Mouse (Mus musculus) forebrain, embryonic 15.5 days (tissue): ENCODE results near the gene Hist1h2bb. TPM values are rescaled to one million over a fixed set of nuclear protein-coding genes. Genes with fewer than 3 reads are reported as not detected.
"Not testable (repeated sequence)": the region's sequence is repeated elsewhere in the genome, so short reads cannot be mapped to it uniquely, and the experiment has no call there.

ENCODE experiments used
- ATAC-seq: fragments of 200-750 bp; cut with Nextera tagmentation; replicated peaks from 2 replicates; pipeline ENCODE4 v1.8.0; 2017; ENCODE audit warnings: mild to moderate bottlenecking, moderate TSS enrichment, moderate library complexity
- H3K27ac ChIP-seq: fragments of 300-500 bp; sonication (generic); replicated peaks from 2 replicates; pipeline ENCODE4 v1.5.1; 2015; ENCODE audit warnings: mild to moderate bottlenecking, inconsistent platforms
- H3K27me3 ChIP-seq: fragments of 300-500 bp; sonication (generic); 2 replicates; pipeline ENCODE4 v1.6.1; 2015; ENCODE audit warnings: inconsistent platforms
- H3K36me3 ChIP-seq: fragments of 300-500 bp; sonication (generic); 2 replicates; pipeline ENCODE4 v1.6.1; 2015; ENCODE audit warnings: mild to moderate bottlenecking, inconsistent platforms
- H3K4me1 ChIP-seq: fragments of 300-500 bp; sonication (generic); 2 replicates; pipeline ENCODE4 v1.6.1; 2015; ENCODE audit warnings: inconsistent platforms
- H3K4me2 ChIP-seq: fragments of 300-500 bp; sonication (generic); replicated peaks from 2 replicates; pipeline ENCODE4 v1.6.1; 2015; ENCODE audit warnings: mild to moderate bottlenecking, inconsistent platforms
- H3K4me3 ChIP-seq: fragments of 300-500 bp; sonication (generic); 2 replicates; pipeline ENCODE4 v1.5.1; 2015; ENCODE audit warnings: mild to moderate bottlenecking, inconsistent platforms
- H3K9ac ChIP-seq: fragments of 300-500 bp; sonication (generic); replicated peaks from 2 replicates; pipeline ENCODE4 v1.6.1; 2015; ENCODE audit warnings: mild to moderate bottlenecking, inconsistent platforms
- H3K9me3 ChIP-seq: fragments of 300-500 bp; sonication (generic); 2 replicates; pipeline ENCODE4 v1.6.1; 2016; ENCODE audit warnings: inconsistent platforms
- WGBS: fragments of 180-500 bp; shearing (Covaris S2); methylation state at CpG from one replicate; pipeline ENCODE4 v1.1.7; 2015; ENCODE audit warnings: mixed read lengths; 5-methylcytosine and 5-hydroxymethylcytosine counted together
- polyA plus RNA-seq: library from polyadenylated mRNA; unstranded; fragments of >200 nt; fragmentation: Nextera tagmentation; extraction: Ambion mirVana; gene quantifications from 2 replicates; pipeline ENCODE4 v1.2.1, GENCODE M21; 2015

Hist1h2bb gene
- polyA plus RNA-seq, 1 experiment from 2014 or later, result 2.0 TPM

- no peak for ATAC-seq
- no peaks in the 10 kb centered on the region for H3K27me3 ChIP-seq
- 2% methylated on average over 17 of the region's 36 CpGs for WGBS
- H3K4me3 ChIP-seq, result peak overlapping the region; percentile 51
- no peaks in the 10 kb centered on the region for H3K36me3 ChIP-seq
- peak overlapping the region; percentile 80 for H3K4me2 ChIP-seq
- peak overlapping the region; percentile 67 for H3K27ac ChIP-seq
- peaks cover 39% of the 10 kb centered on the region for H3K4me1 ChIP-seq
- H3K9ac ChIP-seq, result 0 out of 2 replicates have a peak overlapping the region, but pooled peaks have one; percentile 24
- no peaks in the 10 kb centered on the region for H3K9me3 ChIP-seq
Measured at GRCm38 (mm10) chr13:23744421-23745380, 1.8 kb upstream of the Hist1h2bb start.

- peak; percentile 76 for ATAC-seq
- 1% methylated on average over 28 of the region's 28 CpGs for WGBS
- H3K9ac ChIP-seq, result peak within 1 kb of the TSS; percentile 60
- H3K4me3 ChIP-seq, result peak within 1 kb of the TSS; percentile 51
- H3K27ac ChIP-seq, result peak within 1 kb of the TSS; percentile 99
- no peaks in the 10 kb centered on the region for H3K9me3 ChIP-seq
- no peaks in the 10 kb centered on the region for H3K36me3 ChIP-seq
- H3K27me3 ChIP-seq, result no peaks in the 10 kb centered on the region
- peaks cover 33% of the 10 kb centered on the region for H3K4me1 ChIP-seq
- H3K4me2 ChIP-seq, result peak within 1 kb of the TSS; percentile 80
Measured at GRCm38 (mm10) chr13:23745381-23746161, 963 bp upstream of the Hist1h2bb start, which contains the start of gene Hist1h3c. Gene Hist1h3c, minus strand, starts transcription at chr13:23745602.

- WGBS, result 1% methylated on average over 13 of the region's 13 CpGs
- H3K9me3 ChIP-seq, result no peaks in the 10 kb centered on the region
- no peaks in the 10 kb centered on the region for H3K27me3 ChIP-seq
- peaks cover 34% of the 10 kb centered on the region for H3K4me1 ChIP-seq
- peak overlapping the region; percentile 47 for H3K9ac ChIP-seq
- peak overlapping the region; percentile 51 for H3K4me3 ChIP-seq
- H3K36me3 ChIP-seq, result no peaks in the 10 kb centered on the region
- H3K27ac ChIP-seq, result peak overlapping the region; percentile 99
- peak overlapping the region; percentile 80 for H3K4me2 ChIP-seq
- ATAC-seq, result peak; percentile 13
Measured at GRCm38 (mm10) chr13:23747081-23747891, 752 bp downstream of the Hist1h2bb start.

- Histone ChIP-seq H3K4me3 (no peak overlapping the region), H3K4me2 (peak overlapping the region; percentile 80; the same call in 1 of the 2 replicates), H3K27me3 (no peaks in the 10 kb centered on the region), H3K27ac (peak overlapping the region; percentile 99), H3K4me1 (peaks cover 38% of the 10 kb centered on the region), H3K9ac (no peak overlapping the region), H3K36me3 (no peaks in the 10 kb centered on the region), H3K9me3 (no peaks in the 10 kb centered on the region)
- ATAC-seq, result no peak
- 5% methylated on average over 4 of the region's 4 CpGs for WGBS
Measured at GRCm38 (mm10) chr13:23747892-23748288, 1.4 kb downstream of the Hist1h2bb start.

- H3K4me2 ChIP-seq, result no peak overlapping the region
Measured at GRCm38 (mm10) chr13:23749563-23750121, 3.1 kb downstream of the Hist1h2bb start.

GRCm38 (mm10) chr13:23750839-23751477 lies 4.4 kb downstream of the Hist1h2bb start, which contains the start of gene Hist1h2ab:
Gene Hist1h2ab, plus strand, starts transcription at chr13:23751126.
- H3K9ac ChIP-seq, result peak within 1 kb of the TSS; percentile 52

More at GRCm38 (mm10) chr13:23749563-23750121, 3.1 kb downstream of the Hist1h2bb start:
- Histone ChIP-seq H3K9me3 (no peaks in the 10 kb centered on the region), H3K9ac (no peak overlapping the region), H3K27me3 (no peaks in the 10 kb centered on the region), H3K36me3 (no peaks in the 10 kb centered on the region), H3K4me1 (peaks cover 35% of the 10 kb centered on the region), H3K4me3 (no peak overlapping the region), H3K27ac (peak overlapping the region; percentile 82)
- 91% methylated on average over 5 of the region's 5 CpGs for WGBS
- ATAC-seq, result no peak

GRCm38 (mm10) chr13:23751478-23751956 lies 5.0 kb downstream of the Hist1h2bb start:
- WGBS, result under 1% methylated on average over 11 of the region's 11 CpGs
- no peak for ATAC-seq
- Histone ChIP-seq H3K27ac (peak overlapping the region; percentile 97), H3K4me1 (peaks cover 33% of the 10 kb centered on the region), H3K9ac (peak overlapping the region; percentile 52), H3K4me2 (peak overlapping the region; percentile 77), H3K36me3 (no peaks in the 10 kb centered on the region), H3K9me3 (no peaks in the 10 kb centered on the region), H3K4me3 (peak overlapping the region; percentile 51), H3K27me3 (no peaks in the 10 kb centered on the region)

More at GRCm38 (mm10) chr13:23750839-23751477, 4.4 kb downstream of the Hist1h2bb start, which contains the start of gene Hist1h2ab:
- peak within 1 kb of the TSS; percentile 77 for H3K4me2 ChIP-seq
- not testable (repeated sequence) for H3K27me3 ChIP-seq, H3K9me3 ChIP-seq, H3K36me3 ChIP-seq
- H3K4me3 ChIP-seq, result peak within 1 kb of the TSS; percentile 51
- under 1% methylated on average over 34 of the region's 47 CpGs for WGBS
- H3K4me1 ChIP-seq, result peaks cover 33% of the 10 kb centered on the region
- peak within 1 kb of the TSS; percentile 97 for H3K27ac ChIP-seq
- ATAC-seq, result peak; percentile 62

DNA sequence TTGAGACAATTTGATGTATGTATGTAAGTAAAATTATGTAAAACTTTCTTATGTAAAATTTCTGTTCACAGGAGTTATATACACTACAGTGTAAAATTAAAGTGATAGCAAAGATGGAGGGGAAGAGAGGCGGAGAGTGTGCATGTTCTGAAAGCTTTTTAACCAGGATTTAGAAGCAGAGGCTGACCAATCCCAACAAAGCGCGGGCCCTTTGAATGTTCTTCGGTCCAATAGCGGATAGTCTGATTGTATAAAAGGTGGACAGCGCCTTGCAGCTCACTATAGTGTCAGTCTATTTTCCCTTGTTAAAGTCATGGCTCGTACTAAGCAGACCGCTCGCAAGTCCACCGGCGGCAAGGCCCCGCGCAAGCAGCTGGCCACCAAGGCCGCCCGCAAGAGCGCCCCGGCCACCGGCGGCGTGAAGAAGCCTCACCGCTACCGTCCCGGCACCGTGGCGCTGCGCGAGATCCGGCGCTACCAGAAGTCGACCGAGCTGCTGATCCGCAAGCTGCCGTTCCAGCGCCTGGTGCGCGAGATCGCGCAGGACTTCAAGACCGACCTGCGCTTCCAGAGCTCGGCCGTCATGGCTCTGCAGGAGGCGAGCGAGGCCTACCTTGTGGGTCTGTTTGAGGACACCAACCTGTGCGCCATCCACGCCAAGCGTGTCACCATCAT lies 5.7 kb downstream of the Hist1h2bb start, which contains the start of gene Hist1h3b:
Gene Hist1h3b (plus strand): TSS at position 201 of the 675 bp plus-strand sequence.
- WGBS, result under 1% methylated on average over 21 of the region's 47 CpGs
- not testable (repeated sequence) for H3K27me3 ChIP-seq, H3K36me3 ChIP-seq, H3K9me3 ChIP-seq
- Histone ChIP-seq H3K27ac (peak within 1 kb of the TSS; percentile 97), H3K4me1 (peaks cover 31% of the 10 kb centered on the region), H3K4me3 (peak within 1 kb of the TSS; percentile 51), H3K9ac (peak within 1 kb of the TSS; percentile 52), H3K4me2 (peak within 1 kb of the TSS; percentile 77)
- peak; percentile 85 for ATAC-seq

GRCm38 (mm10) chr13:23752742-23753172 lies 6.2 kb downstream of the Hist1h2bb start:
- Histone ChIP-seq H3K27me3 (no peaks in the 10 kb centered on the region), H3K4me3 (peak overlapping the region; percentile 32), H3K36me3 (no peaks in the 10 kb centered on the region), H3K4me2 (peak overlapping the region; percentile 34), H3K27ac (peak overlapping the region; percentile 59), H3K9me3 (no peaks in the 10 kb centered on the region), H3K9ac (peak overlapping the region; percentile 40), H3K4me1 (peaks cover 30% of the 10 kb centered on the region)
- WGBS, result 3% methylated on average over 6 of the region's 6 CpGs
- no peak for ATAC-seq
